Mouse (Mus musculus) limb, embryonic 15.5 days (tissue): ENCODE results near the gene Rasl10a. TPM values are rescaled to one million over a fixed set of nuclear protein-coding genes. Genes with fewer than 3 reads are reported as not detected.
A peak's percentile ranks its signal among the peaks of the same experiment; 100 is the strongest.

Source experiments
- ATAC-seq: fragments of 200-750 bp; cut with Nextera tagmentation; 2 replicates; pipeline ENCODE4 v1.8.0; 2017; ENCODE audit warnings: low read depth, moderate TSS enrichment; ENCODE audit not compliant: insufficient number of reproducible peaks, low FRiP score, low TSS enrichment
- H3K27ac ChIP-seq: fragments of 300-500 bp; sonication (generic); 2 replicates; pipeline ENCODE4 v1.5.1; 2015; ENCODE audit warnings: moderate library complexity, mild to moderate bottlenecking, inconsistent platforms
- H3K27me3 ChIP-seq: fragments of 300-500 bp; sonication (generic); 2 replicates; pipeline ENCODE4 v1.6.1; 2015; ENCODE audit warnings: inconsistent platforms
- H3K36me3 ChIP-seq: fragments of 300-500 bp; sonication (generic); 2 replicates; pipeline ENCODE4 v1.6.1; 2015; ENCODE audit warnings: inconsistent platforms
- H3K4me1 ChIP-seq: fragments of 300-500 bp; sonication (generic); 2 replicates; pipeline ENCODE4 v1.6.1; 2015; ENCODE audit warnings: inconsistent platforms
- H3K4me2 ChIP-seq: fragments of 300-500 bp; sonication (generic); 2 replicates; pipeline ENCODE4 v1.6.1; 2015; ENCODE audit warnings: mild to moderate bottlenecking, inconsistent platforms
- H3K4me3 ChIP-seq: fragments of 300-500 bp; sonication (generic); 2 replicates; pipeline ENCODE4 v1.5.1; 2015; ENCODE audit warnings: mild to moderate bottlenecking, inconsistent platforms
- H3K9ac ChIP-seq: fragments of 300-500 bp; sonication (generic); 2 replicates; pipeline ENCODE4 v1.6.1; 2015; ENCODE audit warnings: inconsistent platforms
- H3K9me3 ChIP-seq: fragments of 300-500 bp; sonication (generic); 2 replicates; pipeline ENCODE4 v1.6.1; 2016; ENCODE audit warnings: inconsistent platforms
- WGBS: fragments of 180-500 bp; shearing (Covaris S2); methylation state at CpG from one replicate; pipeline ENCODE4 v1.1.7; 2015; 5-methylcytosine and 5-hydroxymethylcytosine counted together
- polyA plus RNA-seq: library from polyadenylated mRNA; unstranded; fragments of >200 nt; fragmentation: Nextera tagmentation; extraction: Ambion mirVana; gene quantifications from 2 replicates; pipeline ENCODE4 v1.2.1, GENCODE M21; 2015

The Rasl10a gene
- polyA plus RNA-seq, 1 experiment from 2014 or later: 7.1 TPM

DNA sequence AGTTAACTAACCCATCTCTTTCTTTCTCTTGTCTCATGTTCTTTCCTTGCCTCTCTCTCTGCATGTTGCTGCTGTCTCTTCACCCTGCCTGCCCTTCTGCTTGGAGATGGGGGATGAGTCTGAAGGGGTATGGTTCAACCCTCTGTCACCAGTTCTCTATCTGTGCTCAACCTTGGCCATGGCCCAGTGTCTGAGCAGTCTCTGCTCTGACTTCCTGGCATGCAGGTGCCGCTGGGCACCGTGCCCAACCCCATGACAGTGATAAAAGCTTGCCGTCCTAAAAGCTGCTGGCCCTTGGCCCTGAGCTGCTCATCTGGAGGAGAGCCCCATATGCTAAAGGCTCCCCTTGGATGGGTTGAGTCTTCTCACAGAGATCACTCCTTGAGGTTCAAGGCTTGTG is 24.8 kb upstream of the Rasl10a start:
- H3K4me3 ChIP-seq: no peak overlapping the region
- peaks cover 93% of the 10 kb centered on the region for H3K36me3 ChIP-seq
- no peak for ATAC-seq
- no peak overlapping the region for H3K27ac ChIP-seq
- H3K27me3 ChIP-seq: no peaks in the 10 kb centered on the region
- H3K4me1 ChIP-seq: no peaks in the 10 kb centered on the region
- H3K9ac ChIP-seq: no peak overlapping the region
- 70% methylated on average over 3 of the region's 3 CpGs for WGBS
- H3K4me2 ChIP-seq: no peak overlapping the region
- H3K9me3 ChIP-seq: no peaks in the 10 kb centered on the region

DNA sequence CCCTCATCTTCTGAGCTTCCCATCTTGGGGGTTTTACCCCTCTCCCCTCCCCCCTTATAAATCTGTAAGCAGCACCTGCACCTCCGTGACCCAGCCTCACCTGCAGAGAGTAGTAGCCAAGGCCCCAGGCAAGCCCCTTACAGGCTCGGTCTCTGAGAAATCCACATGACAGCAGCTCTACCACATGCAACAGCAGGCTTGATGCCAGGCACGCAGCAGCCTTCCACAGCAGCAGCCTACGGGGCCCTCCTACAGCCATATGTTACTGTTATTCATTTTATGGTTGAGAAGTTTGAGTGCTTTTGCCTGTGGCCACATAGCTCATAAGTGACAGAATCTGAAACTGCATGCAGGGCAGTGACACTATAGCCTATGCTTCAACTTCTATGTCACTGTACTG is 22.5 kb upstream of the Rasl10a start:
- ATAC-seq: no peak
- Histone ChIP-seq H3K36me3 (peaks cover 97% of the 10 kb centered on the region), H3K27ac (no peak overlapping the region), H3K4me2 (no peak overlapping the region), H3K9me3 (no peaks in the 10 kb centered on the region), H3K27me3 (no peaks in the 10 kb centered on the region), H3K9ac (no peak overlapping the region), H3K4me3 (no peak overlapping the region), H3K4me1 (no peaks in the 10 kb centered on the region)
- 74% methylated on average over 4 of the region's 4 CpGs for WGBS

DNA sequence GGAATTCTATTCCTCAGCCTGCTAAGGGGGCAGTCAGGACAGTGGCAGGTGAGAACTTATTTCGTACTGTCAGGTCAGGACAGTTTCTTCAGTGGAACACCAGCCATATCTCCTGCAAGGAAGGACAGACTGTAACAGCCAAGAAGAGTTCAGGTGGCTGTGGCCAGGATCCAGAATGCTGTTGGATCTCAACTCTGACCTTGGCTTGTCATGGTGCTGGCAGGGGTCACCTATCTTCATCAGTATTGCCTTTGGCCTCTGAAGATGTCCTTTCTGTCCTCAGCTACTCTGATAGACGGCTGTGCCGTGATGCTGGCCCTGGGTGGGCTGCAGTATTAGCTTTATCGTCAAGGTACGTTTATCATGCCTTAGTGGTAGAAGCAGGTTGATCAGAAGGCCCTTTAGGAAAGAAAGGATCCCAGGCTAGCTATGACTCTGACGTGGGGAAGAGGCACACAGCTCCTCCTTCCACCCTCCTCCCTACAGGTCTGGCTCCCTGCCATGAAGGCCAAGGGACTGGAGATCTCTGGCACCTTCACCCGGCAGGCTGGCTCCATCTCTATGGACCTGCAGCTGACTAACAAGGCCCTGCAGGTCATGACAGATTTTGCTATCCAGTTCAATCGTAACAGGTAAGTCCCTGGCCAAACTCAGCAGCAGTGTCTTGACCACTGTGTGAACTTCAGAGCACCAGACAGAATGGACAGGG is 20.6 kb upstream of the Rasl10a start:
- peaks cover 96% of the 10 kb centered on the region for H3K36me3 ChIP-seq
- no peak overlapping the region for H3K4me2 ChIP-seq
- no peaks in the 10 kb centered on the region for H3K27me3 ChIP-seq
- no peak for ATAC-seq
- H3K9ac ChIP-seq: no peak overlapping the region
- WGBS: 84% methylated on average over 8 of the region's 8 CpGs
- H3K9me3 ChIP-seq: no peaks in the 10 kb centered on the region
- no peak overlapping the region for H3K27ac ChIP-seq
- H3K4me3 ChIP-seq: no peak overlapping the region
- peaks cover 13% of the 10 kb centered on the region for H3K4me1 ChIP-seq

DNA sequence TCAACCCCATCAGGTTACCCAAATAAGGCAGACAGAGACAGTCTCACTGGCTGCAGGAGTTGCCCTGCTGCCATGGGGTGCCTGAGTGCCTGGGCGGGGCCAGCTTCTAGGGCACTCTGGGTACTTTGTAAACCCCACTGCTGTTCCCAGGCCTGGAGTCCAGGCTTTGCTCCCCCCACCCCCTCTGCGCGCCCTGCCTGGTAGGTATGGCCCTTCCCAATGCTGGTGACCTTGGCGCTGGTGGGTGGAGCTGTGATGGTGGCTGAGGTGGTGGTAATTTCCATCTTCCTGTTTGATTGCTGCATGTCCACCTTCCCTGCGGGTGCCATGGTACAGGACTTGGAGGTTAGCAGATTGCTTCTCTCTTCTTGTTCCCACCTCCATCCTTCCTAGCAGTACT is 17.3 kb upstream of the Rasl10a start:
- no peak for ATAC-seq
- H3K27ac ChIP-seq: no peak overlapping the region
- no peaks in the 10 kb centered on the region for H3K27me3 ChIP-seq
- H3K4me2 ChIP-seq: no peak overlapping the region
- H3K4me3 ChIP-seq: no peak overlapping the region
- WGBS: 90% methylated on average over 5 of the region's 5 CpGs
- peaks cover 13% of the 10 kb centered on the region for H3K4me1 ChIP-seq
- peaks cover 71% of the 10 kb centered on the region for H3K36me3 ChIP-seq
- H3K9ac ChIP-seq: no peak overlapping the region
- H3K9me3 ChIP-seq: no peaks in the 10 kb centered on the region

DNA sequence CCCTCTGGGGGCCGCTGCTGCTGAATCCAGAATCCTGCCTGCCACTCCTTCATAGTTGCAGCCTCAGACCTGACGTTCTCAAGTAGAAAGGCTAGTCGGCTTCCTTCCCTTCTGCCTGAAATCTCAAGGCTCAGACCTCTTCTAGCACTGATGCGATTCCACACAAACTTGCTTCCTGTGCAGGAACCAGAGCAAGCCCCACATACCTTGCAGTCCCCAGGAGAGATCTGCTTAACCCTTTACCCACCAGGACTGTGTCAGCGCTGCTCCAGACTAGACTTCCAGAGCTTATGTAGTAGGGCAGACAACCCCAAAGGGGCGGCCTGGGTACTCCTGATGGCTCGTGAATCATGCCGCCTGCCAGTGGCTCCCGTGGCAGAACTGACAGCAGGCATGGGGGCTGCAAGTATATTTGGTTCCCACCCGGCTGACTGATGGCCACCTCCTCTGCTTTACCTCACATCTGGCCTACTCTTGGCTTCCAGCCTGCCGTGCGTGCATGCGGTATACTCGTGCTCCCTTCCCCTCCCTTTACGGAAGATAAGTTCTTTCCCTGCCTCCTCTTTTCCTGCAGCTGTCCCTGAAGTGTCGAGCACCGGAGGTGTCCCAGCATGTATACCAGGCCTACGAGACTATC is 16.7 kb upstream of the Rasl10a start:
- Histone ChIP-seq H3K9me3 (no peaks in the 10 kb centered on the region), H3K27me3 (no peaks in the 10 kb centered on the region), H3K9ac (no peak overlapping the region), H3K4me1 (peaks cover 13% of the 10 kb centered on the region), H3K36me3 (peaks cover 65% of the 10 kb centered on the region), H3K4me3 (no peak overlapping the region), H3K4me2 (no peak overlapping the region), H3K27ac (0 out of 2 replicates have a peak overlapping the region, but pooled peaks have one; percentile 40)
- ATAC-seq: no peak
- WGBS: 54% methylated on average over 18 of the region's 18 CpGs

DNA sequence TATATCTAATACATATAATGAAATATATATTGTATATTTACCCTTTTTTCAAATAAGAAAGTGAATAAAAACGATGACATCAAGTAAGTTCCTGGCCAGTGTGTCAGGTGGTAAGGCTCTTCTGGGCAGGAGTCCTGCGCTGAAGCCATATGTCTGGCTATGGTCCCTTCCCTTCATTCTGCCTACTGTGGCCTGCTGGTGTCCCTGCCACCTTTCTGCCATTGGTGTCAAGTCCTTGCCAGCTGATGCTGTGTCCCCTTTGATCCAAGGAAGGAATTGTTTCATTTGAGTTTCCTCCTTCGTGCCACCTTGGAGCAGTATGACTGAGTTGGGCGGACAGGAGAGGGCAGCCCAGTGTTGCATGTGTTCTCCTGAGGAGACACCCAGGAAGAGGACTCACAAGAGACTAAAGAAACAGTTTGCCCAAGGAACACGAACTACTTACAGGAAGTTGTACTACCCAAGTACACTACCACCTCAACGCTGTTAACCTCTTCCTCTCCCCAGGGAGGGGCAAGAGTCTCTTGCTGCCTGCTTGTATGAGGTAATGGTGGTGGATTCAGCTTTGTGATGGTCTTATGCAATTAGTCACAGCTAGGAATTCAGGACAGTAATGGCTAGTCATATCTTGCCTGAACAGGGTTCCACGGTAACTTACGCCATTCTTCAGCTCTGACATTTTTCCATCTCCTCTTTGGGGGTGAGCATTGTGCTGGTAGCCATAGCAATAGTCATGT is 15.1 kb upstream of the Rasl10a start:
- 87% methylated on average over 8 of the region's 8 CpGs for WGBS
- H3K9ac ChIP-seq: no peak overlapping the region
- peaks cover 13% of the 10 kb centered on the region for H3K4me1 ChIP-seq
- no peak overlapping the region for H3K4me2 ChIP-seq
- ATAC-seq: no peak
- peaks cover 50% of the 10 kb centered on the region for H3K36me3 ChIP-seq
- no peak overlapping the region for H3K4me3 ChIP-seq
- no peak overlapping the region for H3K27ac ChIP-seq
- H3K27me3 ChIP-seq: no peaks in the 10 kb centered on the region
- no peaks in the 10 kb centered on the region for H3K9me3 ChIP-seq

DNA sequence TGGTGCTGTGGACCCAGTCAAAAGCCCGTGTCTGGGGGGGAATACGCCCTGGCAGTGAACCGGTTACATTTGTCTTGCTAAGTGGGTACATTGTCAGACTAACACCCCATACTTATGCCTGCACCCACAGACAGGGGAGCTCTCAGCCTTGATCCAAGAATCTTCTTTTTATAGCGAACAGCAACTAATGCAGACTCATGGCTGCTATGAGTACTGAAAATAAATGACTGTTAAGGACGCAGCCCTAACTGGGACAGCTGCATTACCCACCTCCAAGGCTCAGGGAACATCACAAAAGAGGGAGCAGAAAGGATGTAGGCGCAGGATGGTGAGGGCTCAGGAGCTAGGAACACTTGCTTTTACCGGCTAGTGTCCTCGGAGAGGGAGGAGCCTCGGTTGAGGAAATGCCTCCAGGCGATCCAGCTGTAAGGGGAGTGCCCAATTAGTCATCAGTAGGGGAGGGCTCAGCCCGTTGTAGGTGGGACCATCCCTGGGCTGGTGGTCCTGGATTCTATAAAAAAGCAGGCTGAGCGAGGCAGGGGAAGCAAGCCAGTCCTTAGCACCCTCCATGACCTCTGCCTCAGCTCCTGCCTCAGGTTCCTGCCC is 11.5 kb upstream of the Rasl10a start:
- Histone ChIP-seq H3K4me3 (no peak overlapping the region), H3K27ac (no peak overlapping the region), H3K36me3 (peaks cover 16% of the 10 kb centered on the region), H3K4me2 (no peak overlapping the region), H3K9ac (no peak overlapping the region), H3K9me3 (no peaks in the 10 kb centered on the region), H3K27me3 (no peaks in the 10 kb centered on the region), H3K4me1 (peaks cover 6% of the 10 kb centered on the region)
- ATAC-seq: no peak
- 41% methylated on average over 12 of the region's 12 CpGs for WGBS

DNA sequence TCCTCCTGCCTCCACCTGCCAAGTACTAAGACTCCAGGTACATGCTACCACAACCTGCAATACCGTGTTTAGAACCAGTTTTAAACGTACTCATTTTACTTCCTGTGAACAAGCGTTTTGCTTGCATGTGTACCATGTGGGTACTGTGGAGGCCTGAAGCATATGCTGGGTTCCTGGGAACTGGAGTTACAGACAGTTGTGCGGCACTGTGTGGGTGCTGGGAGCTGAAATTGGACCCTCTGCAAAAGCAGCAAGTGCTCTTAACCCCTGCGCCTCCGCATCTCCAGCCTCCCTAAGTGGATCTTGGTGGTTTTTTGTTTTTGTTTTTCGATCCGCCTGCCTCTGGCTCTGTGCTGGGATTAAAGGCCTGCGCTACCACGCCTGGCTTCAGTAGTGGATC is 6.3 kb upstream of the Rasl10a start:
- ATAC-seq: no peak
- WGBS: 78% methylated on average over 10 of the region's 10 CpGs
- no peaks in the 10 kb centered on the region for H3K9me3 ChIP-seq
- peaks cover 4% of the 10 kb centered on the region; the same call in 1 of the 2 replicates for H3K4me1 ChIP-seq
- peaks cover 19% of the 10 kb centered on the region for H3K27me3 ChIP-seq
- H3K4me2 ChIP-seq: no peak overlapping the region
- H3K4me3 ChIP-seq: no peak overlapping the region
- no peak overlapping the region for H3K27ac ChIP-seq
- H3K36me3 ChIP-seq: no peaks in the 10 kb centered on the region
- H3K9ac ChIP-seq: no peak overlapping the region

DNA sequence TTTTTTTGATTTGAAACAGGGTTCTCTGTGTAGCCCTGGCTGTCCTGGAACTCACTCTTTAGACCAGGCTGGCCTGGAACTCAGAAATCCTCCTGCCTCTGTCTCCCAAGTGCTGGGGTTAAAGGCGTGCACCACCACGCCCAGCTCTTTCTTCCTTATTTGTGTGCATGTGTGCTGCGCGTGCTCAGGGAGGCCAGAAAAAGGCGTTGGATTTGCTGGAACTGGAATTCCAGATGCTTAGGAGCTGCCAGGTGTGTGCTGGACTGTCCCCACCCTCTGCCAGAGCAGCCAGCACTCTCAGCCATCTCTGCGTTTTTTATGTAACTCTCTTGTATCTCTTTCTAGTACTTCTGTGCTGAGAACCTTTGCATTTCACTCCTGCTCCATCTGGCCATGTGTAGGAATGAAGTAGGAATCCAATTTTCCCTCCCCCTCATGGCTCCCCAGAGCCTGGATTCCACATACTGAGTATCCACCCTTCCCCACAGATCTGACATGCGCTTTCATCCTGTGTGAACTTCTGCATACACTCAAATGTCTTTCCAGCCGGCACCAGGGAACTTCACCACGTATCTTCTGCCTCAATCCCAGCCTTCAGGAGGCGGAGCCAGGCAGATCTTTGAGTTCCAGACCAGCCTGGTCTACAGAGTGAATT is 5.6 kb upstream of the Rasl10a start:
- H3K4me1 ChIP-seq: peaks cover 9% of the 10 kb centered on the region

DNA sequence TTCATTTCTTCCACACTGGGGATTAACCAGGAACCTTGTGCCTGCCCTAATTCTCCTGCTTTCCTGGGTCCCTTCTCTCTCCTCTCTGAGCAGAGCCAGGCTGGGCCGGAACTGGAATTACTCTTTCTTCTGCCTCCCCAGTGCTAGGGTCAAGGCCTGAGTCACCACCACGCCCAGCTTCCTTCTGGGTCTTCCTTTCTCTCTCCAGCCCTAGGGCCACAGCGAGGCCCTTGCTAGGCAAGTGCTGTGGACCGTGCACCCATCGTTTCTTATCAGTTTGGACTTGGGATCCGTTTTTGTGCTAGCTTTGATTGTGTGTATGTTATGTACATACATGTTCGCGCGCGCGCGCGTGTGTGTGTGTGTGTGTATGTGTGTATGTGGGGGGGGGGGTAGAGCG is 3.8 kb upstream of the Rasl10a start:
- 91% methylated on average over 14 of the region's 14 CpGs for WGBS
- no peak for ATAC-seq

More for the DNA sequence above, 5.6 kb upstream of the Rasl10a start:
- Histone ChIP-seq H3K27ac (peak overlapping the region; percentile 22; the same call in 1 of the 2 replicates), H3K9ac (no peak overlapping the region), H3K36me3 (no peaks in the 10 kb centered on the region), H3K27me3 (peaks cover 26% of the 10 kb centered on the region), H3K9me3 (no peaks in the 10 kb centered on the region), H3K4me3 (no peak overlapping the region), H3K4me2 (no peak overlapping the region)
- 57% methylated on average over 10 of the region's 10 CpGs for WGBS
- ATAC-seq: no peak

DNA sequence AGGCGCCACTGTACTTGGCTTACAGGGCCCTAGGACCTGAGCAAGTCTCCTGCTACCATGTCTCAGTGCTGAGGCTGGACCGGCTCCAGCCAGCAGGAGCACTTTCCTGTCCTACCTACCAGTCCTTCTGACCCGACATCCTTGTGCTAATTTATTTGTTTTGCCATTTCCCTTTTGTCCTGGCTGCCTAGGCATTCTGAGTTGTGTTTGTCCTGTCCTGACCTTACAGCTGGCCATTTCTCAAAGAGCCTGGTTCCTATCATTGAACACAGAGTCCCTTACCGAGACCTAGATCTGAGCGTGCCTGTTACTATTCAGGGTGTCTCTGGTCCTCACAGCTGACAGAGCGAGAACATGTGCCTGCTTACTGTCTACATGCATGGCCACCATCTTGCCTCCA is 3.1 kb upstream of the Rasl10a start:
- peaks cover 49% of the 10 kb centered on the region for H3K27me3 ChIP-seq
- H3K4me3 ChIP-seq: no peak overlapping the region
- no peak overlapping the region for H3K4me2 ChIP-seq
- WGBS: 61% methylated on average over 6 of the region's 6 CpGs
- no peak overlapping the region for H3K27ac ChIP-seq
- no peaks in the 10 kb centered on the region for H3K9me3 ChIP-seq
- peaks cover 32% of the 10 kb centered on the region for H3K4me1 ChIP-seq
- H3K9ac ChIP-seq: no peak overlapping the region
- H3K36me3 ChIP-seq: no peaks in the 10 kb centered on the region
- ATAC-seq: no peak

More for the DNA sequence above, 3.8 kb upstream of the Rasl10a start:
- Histone ChIP-seq H3K4me3 (no peak overlapping the region), H3K9ac (no peak overlapping the region), H3K27me3 (peaks cover 42% of the 10 kb centered on the region), H3K27ac (no peak overlapping the region), H3K36me3 (no peaks in the 10 kb centered on the region), H3K4me2 (no peak overlapping the region), H3K9me3 (no peaks in the 10 kb centered on the region), H3K4me1 (peaks cover 25% of the 10 kb centered on the region)
